Mouse (Mus musculus) myocyte (in vitro differentiated cells): ENCODE data around the gene Cd300ld4.

Experiments
- CEBPB ChIP-seq: IDR thresholded peaks from 2 replicates; pipeline ENCODE4 v1.6.1; 2011; ENCODE audit warnings: mild to moderate bottlenecking, moderate library complexity; ENCODE audit not compliant: poor library complexity, insufficient read depth, severe bottlenecking
- POLR2A ChIP-seq: IDR thresholded peaks from one replicate; pipeline ENCODE4 v1.6.1; 2011; ENCODE audit warnings: low read depth, mild to moderate bottlenecking, control low read depth, moderate library complexity; ENCODE audit not compliant: insufficient read length
- POLR2AphosphoS2 ChIP-seq: IDR thresholded peaks from one replicate; pipeline ENCODE4 v1.6.1; 2011; ENCODE audit warnings: low read depth, control low read depth; ENCODE audit not compliant: insufficient read length

- TF ChIP-seq POLR2AphosphoS2 (no peak), CEBPB (no peak), POLR2A (no peak)
These were observed 54.1 kb downstream of the Cd300ld4 start for GRCm38 (mm10) chr11:114972726-114973125.
